Mouse (Mus musculus) ovary, adult 2 months (tissue): ENCODE results near the gene Eddm3b. TPM values are rescaled to one million over a fixed set of nuclear protein-coding genes. Genes with fewer than 3 reads are reported as not detected.

Source experiments
- polyA plus RNA-seq: library from polyadenylated mRNA; depleted of rRNA; stranded (reverse); fragments of >200 nt; gene quantifications from 2 replicates; pipeline ENCODE4 v1.2.3, GENCODE M21; 2012; rRNA removed

Eddm3b gene
- polyA plus RNA-seq: 0.15 TPM in 1 of 2 replicates, not detected in the other

GRCm38 (mm10) chr14:51113916-51114560 is at the start of gene Eddm3b:
TSS of gene Eddm3b (plus strand) at chr14:51114426.

GRCm38 (mm10) chr14:51074335-51074734 is 39.9 kb upstream of the Eddm3b start, which contains the start of gene Olfr750:
TSS of gene Olfr750 (minus strand) at chr14:51074435.

GRCm38 (mm10) chr14:51090921-51091900 is 23.0 kb upstream of the Eddm3b start, which contains the start of the genes Rnase4 and Ang:
TSS of gene Rnase4 (plus strand) at chr14:51091077.
TSS of gene Ang (plus strand) at chr14:51091150.

GRCm38 (mm10) chr14:51146685-51147084 is 32.5 kb downstream of the Eddm3b start, which contains the start of gene Rnase1:
TSS of gene Rnase1 (minus strand) at chr14:51146785.

GRCm38 (mm10) chr14:51161976-51162375 is 47.8 kb downstream of the Eddm3b start, which contains the start of gene Rnase2b:
TSS of gene Rnase2b (plus strand) at chr14:51162260.

Other genes with a start within 250 kb of the Eddm3b start
- gene Tep1, start 243.9 kb upstream of the Eddm3b start, polyA plus RNA-seq: 31.4 and 33.2 TPM in 2 replicates
- 0.29 and 0.79 TPM in 2 replicates for gene Klhl33, start 216.9 kb upstream of the Eddm3b start, polyA plus RNA-seq
- gene Osgep, start 189.5 kb upstream of the Eddm3b start, polyA plus RNA-seq: 182 and 229 TPM in 2 replicates
- gene Apex1, start 189.5 kb upstream of the Eddm3b start, polyA plus RNA-seq: 48.2 and 69.0 TPM in 2 replicates
- gene Pip4p1, start 183.6 kb upstream of the Eddm3b start, polyA plus RNA-seq: 108 and 127 TPM in 2 replicates
- gene Pnp, start 183.3 kb upstream of the Eddm3b start, polyA plus RNA-seq: 26.6 and 29.7 TPM in 2 replicates
- gene Gm49342, start 169.9 kb upstream of the Eddm3b start, polyA plus RNA-seq: 2.0 TPM in 1 of 2 replicates, not detected in the other
- 0.19 and 0.47 TPM in 2 replicates for gene Pnp2, start 158.4 kb upstream of the Eddm3b start, polyA plus RNA-seq
- 0.10 TPM in 1 of 2 replicates, not detected in the other for gene Rnase10, start 106.7 kb upstream of the Eddm3b start, polyA plus RNA-seq
- not detected in 2 replicates for gene Rnase9, start 72.6 kb upstream of the Eddm3b start, polyA plus RNA-seq
- gene Rnase11, start 64.3 kb upstream of the Eddm3b start, polyA plus RNA-seq: not detected in 2 replicates
- gene Rnase12, start 56.8 kb upstream of the Eddm3b start, polyA plus RNA-seq: not detected in 2 replicates
- gene Olfr750, start 40.0 kb upstream of the Eddm3b start, polyA plus RNA-seq: not detected in 2 replicates
- 110 and 159 TPM in 2 replicates for gene Rnase4, start 23.3 kb upstream of the Eddm3b start, polyA plus RNA-seq
- gene Ang, start 23.3 kb upstream of the Eddm3b start, polyA plus RNA-seq: 10.7 and 12.1 TPM in 2 replicates
- gene Rnase6, start 9.5 kb downstream of the Eddm3b start, polyA plus RNA-seq: 3.7 and 4.9 TPM in 2 replicates
- 1.7 and 3.5 TPM in 2 replicates for gene Rnase1, start 32.4 kb downstream of the Eddm3b start, polyA plus RNA-seq
- not detected in 2 replicates for gene Rnase2b, start 47.8 kb downstream of the Eddm3b start, polyA plus RNA-seq
- gene Ang2, start 84.7 kb downstream of the Eddm3b start, polyA plus RNA-seq: not detected in 2 replicates
- gene Ear14, start 89.0 kb downstream of the Eddm3b start, polyA plus RNA-seq: not detected in 2 replicates
- not detected in 2 replicates for gene Rnase2a, start 141.7 kb downstream of the Eddm3b start, polyA plus RNA-seq
- gene Gm7247, start 247.3 kb downstream of the Eddm3b start, polyA plus RNA-seq: not detected in 2 replicates